Mouse (Mus musculus): ENCODE measurements around the gene Rnf216. TPM values are rescaled to one million over a fixed set of nuclear protein-coding genes. Genes with fewer than 3 reads are reported as not detected.

Rnf216 gene
- total and polyA plus RNA-seq, 3 experiments = 15.5 to 30.7 (median 18.2) TPM

DNA sequence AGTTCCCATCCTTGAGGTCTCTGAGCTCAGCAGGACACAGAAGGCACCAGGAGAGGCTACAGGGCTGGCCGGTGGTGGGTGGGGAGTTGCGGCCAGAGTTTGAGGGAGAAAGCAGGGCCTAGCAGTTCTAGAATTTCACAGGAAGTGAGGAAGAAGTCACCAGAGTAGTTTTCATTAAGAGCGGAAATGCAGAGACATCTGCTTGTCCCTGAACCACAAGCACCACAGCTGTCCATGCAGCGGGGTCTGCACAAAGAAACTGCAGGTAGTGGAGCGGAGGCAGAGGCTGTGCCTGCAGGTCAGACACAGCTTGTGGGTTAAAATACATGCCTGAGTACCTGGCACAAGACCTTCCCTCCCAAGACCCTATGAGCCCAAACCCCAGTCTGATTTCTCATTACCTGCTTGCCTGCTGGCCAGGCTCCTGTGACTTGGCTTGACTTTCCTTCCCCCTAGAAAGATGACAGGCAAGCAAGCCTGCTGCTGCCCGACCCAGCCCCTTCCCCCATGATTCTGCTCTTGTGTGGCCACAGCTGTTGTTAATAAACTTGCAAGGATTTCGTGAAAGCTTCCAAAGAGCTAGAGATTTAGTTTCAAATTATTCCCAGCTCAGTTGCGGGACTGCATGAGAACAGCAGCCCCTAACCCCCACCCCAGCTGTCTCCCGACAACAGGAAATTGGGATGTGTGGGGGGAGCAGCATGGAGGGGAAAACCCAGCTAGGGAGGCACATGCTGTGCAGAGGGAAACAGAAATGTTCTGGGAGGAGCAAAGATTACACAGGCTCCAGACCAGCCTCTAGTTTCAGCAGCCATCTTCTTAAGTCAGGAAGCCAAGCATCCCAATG is 111.9 kb downstream of the Rnf216 start:
- dilution Hi-C loops (cut with MboI; ENCODE audit: extremely low pct_ligation_motif_present, extremely low pct_unique_long_range_greater_than_20kb, low sequenced_read_pairs) = no loop called here

DNA sequence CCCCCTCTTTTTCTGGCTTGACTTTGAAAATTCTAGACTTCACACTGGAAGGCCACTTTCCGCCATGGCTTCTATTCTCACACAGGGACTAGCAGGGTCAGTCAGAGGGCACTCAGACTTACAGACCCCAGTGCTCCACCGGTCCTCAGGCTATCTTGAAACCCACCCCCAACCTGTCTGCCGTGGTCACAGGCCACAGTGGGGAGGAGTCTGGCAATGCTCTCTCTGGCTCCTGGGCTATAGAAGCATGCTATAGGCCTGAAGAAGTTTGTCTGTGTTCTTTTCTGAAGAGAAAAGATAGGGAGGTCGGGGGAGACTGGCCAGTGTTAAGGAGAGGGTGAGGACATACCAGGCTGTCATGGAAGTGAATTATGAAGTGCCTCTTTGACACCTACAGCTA is 112.7 kb downstream of the Rnf216 start:
- H3K36me3 ChIP-seq (replicated peaks in 1 of 2; ENCODE audit: control insufficient read depth in 1 of 2, insufficient read depth in 1 of 2, low read length in 1 of 2) = peaks cover 13 to 60% of the 10 kb centered on the region in 2 experiments
- peaks cover 15 to 39% of the 10 kb centered on the region in 2 experiments for H3K4me1 ChIP-seq (ENCODE audit: control insufficient read depth in 1 of 2, insufficient read depth in 2 of 2)
- H3K27ac ChIP-seq (ENCODE audit: insufficient read depth, low read depth) = no peak overlapping the region
- no peaks in the 10 kb centered on the region for H3K27me3 ChIP-seq (replicated peaks)
- in situ Hi-C loops (cut with MboI; ENCODE audit: low pct_ligation_motif_present, low pct_unique_long_range_greater_than_20kb, low sequenced_read_pairs) (no loop called here), dilution Hi-C loops (cut with MboI; ENCODE audit: extremely low pct_ligation_motif_present, extremely low pct_unique_long_range_greater_than_20kb, low sequenced_read_pairs) (no loop called here)
- no peak overlapping the region for H3K4me2 ChIP-seq (ENCODE audit: insufficient read depth, low read depth, poor library complexity, severe bottlenecking)
- H3K4me3 ChIP-seq (replicated peaks in 1 of 3; ENCODE audit: low read depth in 2 of 3, low read length in 2 of 3, poor library complexity in 1 of 3) = no peak overlapping the region
- H3K9me3 ChIP-seq (replicated peaks; ENCODE audit: low read length) = no peaks in the 10 kb centered on the region
- TF ChIP-seq E2F4 (IDR thresholded peaks at IDR 0.05; ENCODE audit: insufficient replicate concordance, low read depth, low read length) (no peak), NRF1 (IDR thresholded peaks at IDR 0.05; ENCODE audit: low read depth, low read length) (no peak), POLR2AphosphoS2 (IDR thresholded peaks at IDR 0.05; ENCODE audit: low read depth, low read length) (no peak), MEF2A (IDR thresholded peaks at IDR 0.05; ENCODE audit: borderline replicate concordance, low read depth, low read length) (no peak), TBP (conservative IDR thresholded peaks at IDR 0.05; ENCODE audit: low read depth, low read length) (no peak), NELFE (IDR thresholded peaks at IDR 0.05; ENCODE audit: low read depth, low read length) (no peak)
- no peak for DNase-seq (ENCODE audit: extremely low read depth)
- no peak overlapping the region for H3K9ac ChIP-seq (ENCODE audit: insufficient read depth, low read depth)
- no peaks in the 10 kb centered on the region for H3K79me2 ChIP-seq (replicated peaks; ENCODE audit: control insufficient read depth, extremely low read depth, insufficient read depth, poor library complexity, severe bottlenecking)

More for the DNA sequence above, 111.9 kb downstream of the Rnf216 start:
- Histone ChIP-seq H3K36me3 (replicated peaks in 1 of 2; ENCODE audit: control insufficient read depth in 1 of 2, insufficient read depth in 1 of 2, low read length in 1 of 2) (peaks cover 11 to 56% of the 10 kb centered on the region in 2 experiments), H3K27me3 (replicated peaks) (no peaks in the 10 kb centered on the region), H3K9ac (ENCODE audit: insufficient read depth, low read depth) (no peak overlapping the region), H3K9me3 (replicated peaks; ENCODE audit: low read length) (no peaks in the 10 kb centered on the region), H3K4me3 (replicated peaks in 1 of 3; ENCODE audit: low read depth in 2 of 3, low read length in 2 of 3, poor library complexity in 1 of 3) (peak overlapping the region in 1 of 3 experiments; percentile 8), H3K79me2 (replicated peaks; ENCODE audit: control insufficient read depth, extremely low read depth, insufficient read depth, poor library complexity, severe bottlenecking) (no peaks in the 10 kb centered on the region), H3K4me1 (ENCODE audit: control insufficient read depth in 1 of 2, insufficient read depth in 2 of 2) (peaks cover 15 to 39% of the 10 kb centered on the region in 2 experiments), H3K4me2 (ENCODE audit: insufficient read depth, low read depth, poor library complexity, severe bottlenecking) (0 out of 2 replicates have a peak overlapping the region, but pooled peaks have one; percentile 14), H3K27ac (ENCODE audit: insufficient read depth, low read depth) (peak overlapping the region; percentile 58)
- TF ChIP-seq POLR2A (IDR thresholded peaks at IDR 0.05; ENCODE audit: low read depth, low read length) (no peak), TBP (conservative IDR thresholded peaks at IDR 0.05; ENCODE audit: low read depth, low read length) (no peak), MYC (IDR thresholded peaks at IDR 0.05; ENCODE audit: low read depth, low read length) (0 out of 2 replicates have a peak, but pooled peaks have one; percentile 34), SMC3 (IDR thresholded peaks at IDR 0.05; ENCODE audit: low read depth, low read length) (no peak), NELFE (IDR thresholded peaks at IDR 0.05; ENCODE audit: low read depth, low read length) (no peak), ZNF384 (IDR thresholded peaks at IDR 0.05; ENCODE audit: low read depth, low read length) (no peak), CHD2 (IDR thresholded peaks at IDR 0.05; ENCODE audit: low read length) (peak; percentile 39; the same call in 1 of the 2 replicates), MAX (IDR thresholded peaks at IDR 0.05; ENCODE audit: low read length) (0 out of 2 replicates have a peak, but pooled peaks have one; percentile 23), USF1 (IDR thresholded peaks at IDR 0.05; ENCODE audit: low read depth, low read length) (no peak), EP300 (IDR thresholded peaks at IDR 0.05; ENCODE audit: low read length) (peak; percentile 34; the same call in 1 of the 2 replicates), TCF12 (IDR thresholded peaks at IDR 0.05; ENCODE audit: low read depth, low read length) (peak; percentile 7; the same call in 1 of the 2 replicates), BHLHE40 (IDR thresholded peaks at IDR 0.05; ENCODE audit: low read depth, low read length) (peak; percentile 67), POLR2AphosphoS2 (IDR thresholded peaks at IDR 0.05; ENCODE audit: low read depth, low read length) (no peak), ZC3H11A (IDR thresholded peaks at IDR 0.05; ENCODE audit: low read depth, low read length) (no peak), PAX5 (IDR thresholded peaks at IDR 0.05; ENCODE audit: low read length) (no peak), E2F4 (IDR thresholded peaks at IDR 0.05; ENCODE audit: insufficient replicate concordance, low read depth, low read length) (no peak), ZMIZ1 (IDR thresholded peaks at IDR 0.05; ENCODE audit: low read depth, low read length) (no peak), UBTF (IDR thresholded peaks at IDR 0.05; ENCODE audit: low read depth, low read length) (no peak), ELF1 (IDR thresholded peaks at IDR 0.05; ENCODE audit: low read depth, low read length) (no peak), MXI1 (IDR thresholded peaks at IDR 0.05; ENCODE audit: low read depth, low read length) (peak; percentile 45; the same call in 1 of the 2 replicates), JUN (IDR thresholded peaks at IDR 0.05; ENCODE audit: insufficient read depth, low read depth, low read length) (no peak), CHD1 (IDR thresholded peaks at IDR 0.05; ENCODE audit: low read depth, low read length) (no peak), GABPA (IDR thresholded peaks at IDR 0.05; ENCODE audit: insufficient replicate concordance, low read depth, low read length) (no peak), NRF1 (IDR thresholded peaks at IDR 0.05; ENCODE audit: low read depth, low read length) (no peak), USF2 (conservative IDR thresholded peaks at IDR 0.05; ENCODE audit: low read depth, low read length) (no peak), CTCF (conservative IDR thresholded peaks at IDR 0.05 in 1 of 2, IDR thresholded peaks at IDR 0.05 in 1 of 2; ENCODE audit: low read depth in 2 of 2, low read length in 2 of 2) (no peak), ZKSCAN1 (IDR thresholded peaks at IDR 0.05; ENCODE audit: borderline replicate concordance, low read depth, low read length) (no peak), MAZ (IDR thresholded peaks at IDR 0.05; ENCODE audit: low read depth, low read length) (0 out of 2 replicates have a peak, but pooled peaks have one; percentile 43), MAFK (IDR thresholded peaks at IDR 0.05; ENCODE audit: insufficient replicate concordance, low read length) (no peak), MEF2A (IDR thresholded peaks at IDR 0.05; ENCODE audit: borderline replicate concordance, low read depth, low read length) (0 out of 2 replicates have a peak, but pooled peaks have one; percentile 33), SIN3A (IDR thresholded peaks at IDR 0.05; ENCODE audit: low read length) (no peak), ETS1 (conservative IDR thresholded peaks at IDR 0.05; ENCODE audit: low read depth, low read length) (peak; percentile 24), IRF4 (IDR thresholded peaks at IDR 0.05; ENCODE audit: low read depth, low read length) (0 out of 2 replicates have a peak, but pooled peaks have one; percentile 12), RAD21 (IDR thresholded peaks at IDR 0.05; ENCODE audit: low read depth, low read length) (no peak), KAT2A (IDR thresholded peaks at IDR 0.05; ENCODE audit: insufficient replicate concordance, low read length) (no peak), RCOR1 (conservative IDR thresholded peaks at IDR 0.05; ENCODE audit: low read depth, low read length) (no peak), HCFC1 (IDR thresholded peaks at IDR 0.05; ENCODE audit: low read depth, low read length) (no peak), JUND (conservative IDR thresholded peaks at IDR 0.05; ENCODE audit: low read depth, low read length) (no peak)
- in situ Hi-C loops (cut with MboI; ENCODE audit: low pct_ligation_motif_present, low pct_unique_long_range_greater_than_20kb, low sequenced_read_pairs) = no loop called here
- peak; percentile 37 for DNase-seq (ENCODE audit: extremely low read depth)

Measured in CH12.LX (cell line).